Mouse (Mus musculus): Measurements from ENCODE around the gene Myh6. TPM values are rescaled to one million over a fixed set of nuclear protein-coding genes. Genes with fewer than 3 reads are reported as not detected.
A peak's percentile ranks its signal among the peaks of the same experiment; 100 is the strongest.

The Myh6 gene
- polyA plus RNA-seq, 1 experiment from 2014 or later = 4.7 TPM

GRCm38 (mm10) chr14:54897445-54897844 lies 69.3 kb downstream of the Myh6 start:
- DNase-seq (ENCODE audit: low spot score) (no peak), ATAC-seq (ENCODE audit: insufficient read depth, low FRiP score, low TSS enrichment) (no peak)
- no peaks in the 10 kb centered on the region for H3K9me3 ChIP-seq (ENCODE audit: control insufficient read depth, low read length)
- no peak overlapping the region for H3K27ac ChIP-seq (ENCODE audit: low read depth, low read length)
- no peak overlapping the region for H3K4me3 ChIP-seq (ENCODE audit: low read depth, low read length)
- peaks cover 11% of the 10 kb centered on the region for H3K36me3 ChIP-seq (ENCODE audit: control insufficient read depth, insufficient read depth, low read length)
- peaks cover 8% of the 10 kb centered on the region; the same call in 1 of the 2 replicates for H3K4me1 ChIP-seq (ENCODE audit: control insufficient read depth, insufficient read depth, low read length)
- H3K27me3 ChIP-seq (ENCODE audit: control insufficient read depth, insufficient read depth, low read length) = no peaks in the 10 kb centered on the region
- H3K4me2 ChIP-seq (ENCODE audit: low read depth) = no peak overlapping the region
- no peak overlapping the region for H3K9ac ChIP-seq (ENCODE audit: low read length)
- whole genome bisulfite sequencing = 74% methylated on average over 2 of the region's 2 CpGs

- Histone ChIP-seq H3K9ac (ENCODE audit: low read length) (peak overlapping the region; percentile 98), H3K4me1 (ENCODE audit: control insufficient read depth, insufficient read depth, low read length) (peaks cover 8% of the 10 kb centered on the region; the same call in 1 of the 2 replicates), H3K9me3 (ENCODE audit: control insufficient read depth, low read length) (no peaks in the 10 kb centered on the region), H3K4me3 (ENCODE audit: low read depth, low read length) (peak overlapping the region; percentile 93), H3K4me2 (ENCODE audit: low read depth) (peak overlapping the region; percentile 64), H3K27ac (ENCODE audit: low read depth, low read length) (peak overlapping the region; percentile 94), H3K27me3 (ENCODE audit: control insufficient read depth, insufficient read depth, low read length) (no peaks in the 10 kb centered on the region), H3K36me3 (ENCODE audit: control insufficient read depth, insufficient read depth, low read length) (peaks cover 11% of the 10 kb centered on the region)
- ATAC-seq (ENCODE audit: insufficient read depth, low FRiP score, low TSS enrichment) (peak; percentile 55), DNase-seq (ENCODE audit: low spot score) (peak; percentile 62)
- under 1% methylated on average over 44 of the region's 54 CpGs for WGBS
Measured at GRCm38 (mm10) chr14:54894296-54895151, 72.2 kb downstream of the Myh6 start.

GRCm38 (mm10) chr14:54893651-54894181 lies 73.0 kb downstream of the Myh6 start:
- WGBS = under 1% methylated on average over 38 of the region's 38 CpGs
- DNase-seq (ENCODE audit: low spot score) (peak; percentile 96), ATAC-seq (ENCODE audit: insufficient read depth, low FRiP score, low TSS enrichment) (peak; percentile 98)
- Histone ChIP-seq H3K27ac (ENCODE audit: low read depth, low read length) (peak overlapping the region; percentile 94), H3K9me3 (ENCODE audit: control insufficient read depth, low read length) (no peaks in the 10 kb centered on the region), H3K36me3 (ENCODE audit: control insufficient read depth, insufficient read depth, low read length) (peaks cover 11% of the 10 kb centered on the region), H3K4me1 (ENCODE audit: control insufficient read depth, insufficient read depth, low read length) (peaks cover 8% of the 10 kb centered on the region; the same call in 1 of the 2 replicates), H3K4me3 (ENCODE audit: low read depth, low read length) (peak overlapping the region; percentile 93), H3K4me2 (ENCODE audit: low read depth) (peak overlapping the region; percentile 45), H3K9ac (ENCODE audit: low read length) (peak overlapping the region; percentile 98), H3K27me3 (ENCODE audit: control insufficient read depth, insufficient read depth, low read length) (no peaks in the 10 kb centered on the region)

GRCm38 (mm10) chr14:54892200-54892599 lies 74.5 kb downstream of the Myh6 start, which contains the start of gene Pabpn1:
TSS of gene Pabpn1 (plus strand) at chr14:54892500.
- H3K27ac ChIP-seq (ENCODE audit: low read depth, low read length) = no peak within 1 kb of the TSS
- DNase-seq (ENCODE audit: low spot score) = no peak
- no peaks in the 10 kb centered on the region for H3K9me3 ChIP-seq (ENCODE audit: control insufficient read depth, low read length)
- peak within 1 kb of the TSS; percentile 45 for H3K4me2 ChIP-seq (ENCODE audit: low read depth)
- H3K4me3 ChIP-seq (ENCODE audit: low read depth, low read length) = peak within 1 kb of the TSS; percentile 93
- H3K4me1 ChIP-seq (ENCODE audit: control insufficient read depth, insufficient read depth, low read length) = peaks cover 8% of the 10 kb centered on the region; the same call in 1 of the 2 replicates
- no peak for ATAC-seq (ENCODE audit: insufficient read depth, low FRiP score, low TSS enrichment)
- peaks cover 8% of the 10 kb centered on the region for H3K36me3 ChIP-seq (ENCODE audit: control insufficient read depth, insufficient read depth, low read length)
- WGBS = 95% methylated on average over 3 of the region's 3 CpGs
- no peaks in the 10 kb centered on the region for H3K27me3 ChIP-seq (ENCODE audit: control insufficient read depth, insufficient read depth, low read length)
- H3K9ac ChIP-seq (ENCODE audit: low read length) = peak within 1 kb of the TSS; percentile 28

MicroRNAs within 50 kb of the gene (microRNA counts, 519-probe panel; counts per million panel counts)
- microRNA mmu-miR-208a (171 counts per million, percentile 57 among the panel's probes with 10 or more counts), microRNA mmu-miR-208b (171 counts per million, percentile 57 among the panel's probes with 10 or more counts)

Small RNAs within 50 kb of the gene (microRNA-seq; reads per million reads assigned to microRNA genes)
- gene Mir208a (9.4 reads per million, percentile 21 among the genes with 10 or more reads in this experiment), gene Mir208b (144 reads per million, percentile 55 among the genes with 10 or more reads in this experiment)

Other genes with a start within 250 kb of the Myh6 start
- 3.2 and 3.4 TPM in 2 replicates for gene Slc7a8, start 185.0 kb downstream of the Myh6 start, polyA plus RNA-seq (2014; fragmentation: Nextera tagmentation; extraction: Ambion mirVana)
- gene Rnf212b, start 152.8 kb downstream of the Myh6 start, polyA plus RNA-seq (2014; fragmentation: Nextera tagmentation; extraction: Ambion mirVana) = not detected in 2 replicates
- gene Homez, start 96.0 kb downstream of the Myh6 start, polyA plus RNA-seq (2014; fragmentation: Nextera tagmentation; extraction: Ambion mirVana) = 19.3 and 21.9 TPM in 2 replicates
- 1.3 and 1.5 TPM in 2 replicates for gene Ppp1r3e, start 89.4 kb downstream of the Myh6 start, polyA plus RNA-seq (2014; fragmentation: Nextera tagmentation; extraction: Ambion mirVana)
- gene Bcl2l2, start 83.5 kb downstream of the Myh6 start, polyA plus RNA-seq (2014; fragmentation: Nextera tagmentation; extraction: Ambion mirVana) = 2.9 and 3.7 TPM in 2 replicates
- 0.20 TPM in 1 of 2 replicates, not detected in the other for gene Gm20521, start 83.5 kb downstream of the Myh6 start, polyA plus RNA-seq (2014; fragmentation: Nextera tagmentation; extraction: Ambion mirVana)
- gene Pabpn1, start 74.4 kb downstream of the Myh6 start, polyA plus RNA-seq (2014; fragmentation: Nextera tagmentation; extraction: Ambion mirVana) = 171 and 179 TPM in 2 replicates
- 45.8 and 47.2 TPM in 2 replicates for gene Slc22a17, start 53.8 kb downstream of the Myh6 start, polyA plus RNA-seq (2014; fragmentation: Nextera tagmentation; extraction: Ambion mirVana)
- gene Efs, start 40.8 kb downstream of the Myh6 start, polyA plus RNA-seq (2014; fragmentation: Nextera tagmentation; extraction: Ambion mirVana) = 29.1 and 31.1 TPM in 2 replicates
- not detected in 2 replicates for gene Il25, start 34.2 kb downstream of the Myh6 start, polyA plus RNA-seq (2014; fragmentation: Nextera tagmentation; extraction: Ambion mirVana)
- gene Cmtm5, start 30.7 kb downstream of the Myh6 start, polyA plus RNA-seq (2014; fragmentation: Nextera tagmentation; extraction: Ambion mirVana) = 3.3 and 4.5 TPM in 2 replicates
- gene Gm17428, start 10.0 kb upstream of the Myh6 start, polyA plus RNA-seq (2014; fragmentation: Nextera tagmentation; extraction: Ambion mirVana) = not detected in 2 replicates
- 15.1 and 15.6 TPM in 2 replicates for gene Myh7, start 27.7 kb upstream of the Myh6 start, polyA plus RNA-seq (2014; fragmentation: Nextera tagmentation; extraction: Ambion mirVana)
- 83.9 and 92.4 TPM in 2 replicates for gene Ngdn, start 48.5 kb upstream of the Myh6 start, polyA plus RNA-seq (2014; fragmentation: Nextera tagmentation; extraction: Ambion mirVana)
- gene Zfhx2, start 125.4 kb upstream of the Myh6 start, polyA plus RNA-seq (2014; fragmentation: Nextera tagmentation; extraction: Ambion mirVana) = 16.6 and 17.6 TPM in 2 replicates
- gene Thtpa, start 127.9 kb upstream of the Myh6 start, polyA plus RNA-seq (2014; fragmentation: Nextera tagmentation; extraction: Ambion mirVana) = 22.4 and 23.7 TPM in 2 replicates
- gene Ap1g2, start 139.7 kb upstream of the Myh6 start, polyA plus RNA-seq (2014; fragmentation: Nextera tagmentation; extraction: Ambion mirVana) = 6.8 and 7.3 TPM in 2 replicates
- gene Jph4, start 150.0 kb upstream of the Myh6 start, polyA plus RNA-seq (2014; fragmentation: Nextera tagmentation; extraction: Ambion mirVana) = 3.8 and 4.4 TPM in 2 replicates